Mouse (Mus musculus): ENCODE data around the gene Capn1. TPM values are rescaled to one million over a fixed set of nuclear protein-coding genes. Genes with fewer than 3 reads are reported as not detected.

Gene Capn1
- total and polyA plus RNA-seq, 3 experiments: 42.5 to 75.2 TPM; not detected in 1

DNA sequence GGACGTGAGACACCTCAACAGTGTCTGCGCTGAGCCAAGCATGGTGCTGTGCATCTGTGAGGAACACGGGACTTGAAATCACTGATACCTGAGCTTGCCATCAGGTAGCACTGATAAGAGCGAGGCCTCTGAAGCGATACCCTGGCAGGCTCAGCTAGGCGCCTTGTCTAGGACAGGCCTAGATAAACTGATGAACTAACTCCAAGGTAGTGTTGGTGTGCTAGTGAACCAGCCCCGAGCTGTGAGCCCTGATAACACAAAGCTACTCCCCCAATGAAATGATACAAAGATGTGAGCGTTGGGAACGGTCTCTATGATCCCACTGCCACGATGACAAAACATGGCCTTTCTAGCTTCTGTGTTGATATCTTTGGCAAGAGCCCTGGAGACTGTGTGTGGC, 48.0 kb downstream of the Capn1 start:
- H3K9me3 ChIP-seq (replicated peaks; ENCODE audit: insufficient read depth, low read length): no peaks in the 10 kb centered on the region
- H3K27me3 ChIP-seq (ENCODE audit: control insufficient read depth in 1 of 2, insufficient read depth in 2 of 2, low read length in 2 of 2): no peaks in the 10 kb centered on the region
- peaks cover 12% of the 10 kb centered on the region for H3K79me2 ChIP-seq (ENCODE audit: control insufficient read depth, insufficient read depth, low read length, poor library complexity)
- no peak overlapping the region; the same call in 1 of the 2 replicates for H3K9ac ChIP-seq (ENCODE audit: control insufficient read depth, low read depth, low read length, poor library complexity, severe bottlenecking)
- peaks cover 0 to 17% of the 10 kb centered on the region in 2 experiments; a peak in 2 of 4 replicates for H3K36me3 ChIP-seq (ENCODE audit: control insufficient read depth in 1 of 2, insufficient read depth in 2 of 2, low read length in 2 of 2)
- DNase-seq (ENCODE audit: low read depth, low spot score): peak; percentile 81
- no peak overlapping the region for H3K4me3 ChIP-seq (ENCODE audit: control insufficient read depth in 1 of 2, insufficient read depth in 1 of 2, low read depth in 2 of 2, low read length in 2 of 2)
- peak overlapping the region; percentile 64 for H3K27ac ChIP-seq (ENCODE audit: control insufficient read depth, low read depth, low read length)
- H3K4me1 ChIP-seq (ENCODE audit: control insufficient read depth in 1 of 2, insufficient read depth in 2 of 2, low read length in 2 of 2): peaks cover 0 to 26% of the 10 kb centered on the region in 2 experiments; a peak in 3 of 4 replicates
- no peak for TF ChIP-seq MAX (IDR thresholded peaks at IDR 0.05; ENCODE audit: low read length)
- no peak for TF ChIP-seq UBTF (IDR thresholded peaks at IDR 0.05; ENCODE audit: borderline replicate concordance, insufficient read depth, low read depth, low read length)
- TF ChIP-seq E2F4 (IDR thresholded peaks at IDR 0.05; ENCODE audit: borderline replicate concordance, low read depth, low read length): no peak
- peak; percentile 81 for TF ChIP-seq ETS1 (IDR thresholded peaks at IDR 0.05; ENCODE audit: low read depth, low read length)
- TF ChIP-seq ZNF384 (IDR thresholded peaks at IDR 0.05; ENCODE audit: low read depth, low read length): 0 out of 2 replicates have a peak, but pooled peaks have one; percentile 11
- TF ChIP-seq CTCF (IDR thresholded peaks at IDR 0.05 in 2 of 3, conservative IDR thresholded peaks at IDR 0.05 in 1 of 3; ENCODE audit: control insufficient read depth in 1 of 3, insufficient read depth in 1 of 3, low read depth in 2 of 3, low read length in 3 of 3, poor library complexity in 1 of 3, severe bottlenecking in 1 of 3): no peak
- TF ChIP-seq ELF1 (IDR thresholded peaks at IDR 0.05; ENCODE audit: low read depth, low read length): no peak
- no peak for TF ChIP-seq GABPA (IDR thresholded peaks at IDR 0.05; ENCODE audit: low read depth, low read length)
- TF ChIP-seq SMC3 (IDR thresholded peaks at IDR 0.05; ENCODE audit: low read depth, low read length): peak; percentile 19; the same call in 1 of the 2 replicates
- no peak for TF ChIP-seq MAFK (IDR thresholded peaks at IDR 0.05; ENCODE audit: borderline replicate concordance, low read depth, low read length)
- no peak for TF ChIP-seq ZKSCAN1 (IDR thresholded peaks at IDR 0.05; ENCODE audit: low read depth, low read length)
- 0 out of 2 replicates have a peak, but pooled peaks have one; percentile 40 for TF ChIP-seq MYB (IDR thresholded peaks at IDR 0.05; ENCODE audit: low read depth, low read length)
- TF ChIP-seq CHD2 (IDR thresholded peaks at IDR 0.05; ENCODE audit: low read length): no peak
- no peak for TF ChIP-seq KAT2A (conservative IDR thresholded peaks at IDR 0.05; ENCODE audit: low read depth, low read length)
- peak; percentile 37; the same call in 1 of the 2 replicates for TF ChIP-seq SIN3A (IDR thresholded peaks at IDR 0.05; ENCODE audit: low read length)
- TF ChIP-seq JUND (IDR thresholded peaks at IDR 0.05; ENCODE audit: low read depth, low read length): no peak
- peak; percentile 92 for TF ChIP-seq TCF12 (IDR thresholded peaks at IDR 0.05; ENCODE audit: low read depth, low read length)
- peak; percentile 91 for TF ChIP-seq BHLHE40 (IDR thresholded peaks at IDR 0.05; ENCODE audit: borderline replicate concordance, low read depth, low read length)
- TF ChIP-seq RCOR1 (IDR thresholded peaks at IDR 0.05; ENCODE audit: low read depth, low read length): peak; percentile 90
- TF ChIP-seq USF2 (IDR thresholded peaks at IDR 0.05; ENCODE audit: borderline replicate concordance in 1 of 2, insufficient read depth in 1 of 2, low read depth in 1 of 2, low read length in 2 of 2): no peak
- peak; percentile 93 for TF ChIP-seq GATA1 (IDR thresholded peaks at IDR 0.05; ENCODE audit: low read depth, low read length)
- TF ChIP-seq MXI1 (IDR thresholded peaks at IDR 0.05; ENCODE audit: low read depth, low read length): peak; percentile 59; the same call in 1 of the 2 replicates
- TF ChIP-seq POLR2AphosphoS2 (IDR thresholded peaks at IDR 0.05; ENCODE audit: low read length): no peak
- no peak for TF ChIP-seq TBP (IDR thresholded peaks at IDR 0.05; ENCODE audit: low read depth, low read length)
- TF ChIP-seq POLR2AphosphoS5 (IDR thresholded peaks at IDR 0.05; ENCODE audit: borderline replicate concordance, low read depth, low read length): no peak
- TF ChIP-seq HCFC1 (IDR thresholded peaks at IDR 0.05; ENCODE audit: low read depth, low read length): no peak
- no peak for TF ChIP-seq ZMIZ1 (IDR thresholded peaks at IDR 0.05; ENCODE audit: low read depth, low read length)
- no peak for TF ChIP-seq RAD21 (IDR thresholded peaks at IDR 0.05; ENCODE audit: low read depth, low read length)
- TF ChIP-seq POLR2A (IDR thresholded peaks at IDR 0.05; ENCODE audit: control insufficient read depth in 1 of 2, insufficient read depth in 1 of 2, low read depth in 1 of 2, low read length in 2 of 2, poor library complexity in 1 of 2): no peak
- no peak for TF ChIP-seq MAZ (IDR thresholded peaks at IDR 0.05; ENCODE audit: low read depth, low read length)
- no peak for TF ChIP-seq MYC (IDR thresholded peaks at IDR 0.05; ENCODE audit: low read depth, low read length)
- no peak for TF ChIP-seq ZC3H11A (IDR thresholded peaks at IDR 0.05; ENCODE audit: low read depth, low read length)
- TF ChIP-seq TAL1 (IDR thresholded peaks at IDR 0.05; ENCODE audit: low read length): peak; percentile 75
- TF ChIP-seq NELFE (IDR thresholded peaks at IDR 0.05; ENCODE audit: low read depth, low read length): no peak
- no peak for TF ChIP-seq USF1 (IDR thresholded peaks at IDR 0.05; ENCODE audit: low read depth, low read length)
- no peak for TF ChIP-seq MEF2A (IDR thresholded peaks at IDR 0.05; ENCODE audit: extremely low read depth, insufficient replicate concordance, low read depth, low read length, poor library complexity, severe bottlenecking)
- TF ChIP-seq NRF1 (IDR thresholded peaks at IDR 0.05; ENCODE audit: insufficient read depth, low read depth, low read length, poor library complexity, severe bottlenecking): no peak
- peak; percentile 83 to 87 for TF ChIP-seq EP300 (IDR thresholded peaks at IDR 0.05; ENCODE audit: low read depth in 1 of 2, low read length in 2 of 2)

Measured in MEL (cell line).